Mouse (Mus musculus): Measurements from ENCODE around the gene Hivep3.
A peak's percentile ranks its signal among the peaks of the same experiment; 100 is the strongest.

Gene Hivep3

GRCm38 (mm10) chr4:120120276-120120675 lies 386.7 kb downstream of the Hivep3 start:
- peak in 1 of 2 experiments; percentile 58 for DNase-seq

GRCm38 (mm10) chr4:120124656-120125055 lies 391.1 kb downstream of the Hivep3 start:
- DNase-seq: no peak

- DNase-seq: no peak
Measured at GRCm38 (mm10) chr4:120126047-120126446, 392.5 kb downstream of the Hivep3 start.

GRCm38 (mm10) chr4:120127333-120127732 lies 393.7 kb downstream of the Hivep3 start:
- DNase-seq: no peak

- no peak for DNase-seq
Measured at GRCm38 (mm10) chr4:120128033-120128432, 394.4 kb downstream of the Hivep3 start.

- DNase-seq: peak in 1 of 2 experiments; percentile 37
Measured at GRCm38 (mm10) chr4:120129233-120129885, 395.8 kb downstream of the Hivep3 start.

GRCm38 (mm10) chr4:120130926-120131325 lies 397.3 kb downstream of the Hivep3 start:
- no peak for DNase-seq

- no peak for DNase-seq
Measured at GRCm38 (mm10) chr4:120131441-120132220, 398.0 kb downstream of the Hivep3 start.

- no peak for DNase-seq
Measured at GRCm38 (mm10) chr4:120134223-120134622, 400.6 kb downstream of the Hivep3 start.

GRCm38 (mm10) chr4:120141810-120142209 lies 408.2 kb downstream of the Hivep3 start:
- DNase-seq: no peak

- DNase-seq: no peak
Measured at GRCm38 (mm10) chr4:120142905-120143304, 409.3 kb downstream of the Hivep3 start.

GRCm38 (mm10) chr4:120144343-120144742 lies 410.8 kb downstream of the Hivep3 start:
- DNase-seq: no peak

GRCm38 (mm10) chr4:120145931-120146330 lies 412.3 kb downstream of the Hivep3 start:
- no peak for DNase-seq

- no peak for DNase-seq
Measured at GRCm38 (mm10) chr4:120148291-120149141, 414.9 kb downstream of the Hivep3 start.

- no peak for DNase-seq
Measured at GRCm38 (mm10) chr4:120149142-120149524, 415.5 kb downstream of the Hivep3 start.

GRCm38 (mm10) chr4:120150345-120150920 lies 416.8 kb downstream of the Hivep3 start:
- no peak for DNase-seq

GRCm38 (mm10) chr4:120151906-120152305 lies 418.3 kb downstream of the Hivep3 start:
- DNase-seq: no peak

- no peak for DNase-seq
Measured at GRCm38 (mm10) chr4:120152648-120153047, 419.1 kb downstream of the Hivep3 start.

GRCm38 (mm10) chr4:120153736-120154135 lies 420.2 kb downstream of the Hivep3 start:
- DNase-seq: no peak

GRCm38 (mm10) chr4:120158714-120159310 lies 425.2 kb downstream of the Hivep3 start:
- DNase-seq: no peak

- no peak for DNase-seq
Measured at GRCm38 (mm10) chr4:120161166-120161949, 427.8 kb downstream of the Hivep3 start, which contains the start of gene Edn2. Gene Edn2, plus strand, starts transcription at chr4:120161206.

- DNase-seq: no peak
Measured at GRCm38 (mm10) chr4:120162586-120162985, 429.0 kb downstream of the Hivep3 start.

Data from spleen, adult 18-20 months (tissue).